Mouse (Mus musculus) adrenal gland, postnatal 36 days (tissue): ENCODE data around the gene Crygb. TPM values are rescaled to one million over a fixed set of nuclear protein-coding genes. Genes with fewer than 3 reads are reported as not detected.
"Not testable (repeated sequence)": the region's sequence is repeated elsewhere in the genome, so short reads cannot be mapped to it uniquely, and the experiment has no call there.

Source experiments
- DNase-seq, 2 experiments: peaks; one replicate each; pipeline ENCODE4 v3.0.0; 2021; ENCODE audit warnings: mixed read lengths in 1 of 2
- total RNA-seq, 2 experiments: library from RNA; stranded (reverse); gene quantifications; 2 replicates each; pipeline ENCODE4 v1.2.3; 2021

Crygb gene
- total RNA-seq, 2 experiments from 2014 or later: not detected

DNA sequence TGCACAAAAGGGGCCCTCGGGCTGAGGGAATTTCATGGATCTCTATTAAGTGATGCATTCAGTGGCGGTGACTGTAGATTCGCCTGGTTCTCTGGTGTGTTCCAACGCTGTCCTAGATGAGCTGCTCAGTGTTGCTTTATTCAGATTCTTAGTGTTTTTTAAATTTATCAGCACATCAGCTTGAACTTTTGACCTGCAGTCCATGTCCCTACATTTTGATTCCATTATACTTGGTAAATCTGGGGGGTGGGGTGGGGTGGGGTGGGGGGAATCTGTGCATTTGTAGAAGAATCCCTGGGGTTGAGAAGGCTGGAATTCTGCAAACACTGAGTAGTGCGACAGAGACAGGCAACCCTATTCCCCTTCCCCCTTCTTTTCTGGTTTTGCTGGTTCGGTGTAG lies 8.5 kb downstream of the Crygb start, which contains the start of gene Crygc:
TSS of gene Crygc (minus strand) at position 101 of the 400 bp plus-strand sequence.
- no peak for DNase-seq

DNA sequence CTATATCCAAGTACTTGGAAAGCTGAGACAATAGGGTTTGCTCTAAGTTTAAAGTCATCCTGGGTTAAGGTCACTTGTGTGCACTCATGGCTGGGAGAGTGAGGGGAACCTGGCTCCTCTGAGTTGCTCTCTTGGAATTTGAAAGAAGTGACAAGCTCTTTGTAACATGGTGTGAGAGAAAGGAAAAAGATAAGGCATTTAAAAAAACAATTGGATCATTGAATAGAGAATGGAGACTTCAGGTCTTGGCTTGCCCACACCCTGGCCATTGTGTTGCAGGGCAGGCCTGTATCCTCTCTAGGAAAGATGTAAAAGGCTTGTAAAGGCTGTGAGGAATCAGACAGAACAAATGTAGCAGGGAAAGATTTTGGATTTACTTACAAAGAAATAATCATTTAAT lies 14.2 kb downstream of the Crygb start:
- no peak for DNase-seq

DNA sequence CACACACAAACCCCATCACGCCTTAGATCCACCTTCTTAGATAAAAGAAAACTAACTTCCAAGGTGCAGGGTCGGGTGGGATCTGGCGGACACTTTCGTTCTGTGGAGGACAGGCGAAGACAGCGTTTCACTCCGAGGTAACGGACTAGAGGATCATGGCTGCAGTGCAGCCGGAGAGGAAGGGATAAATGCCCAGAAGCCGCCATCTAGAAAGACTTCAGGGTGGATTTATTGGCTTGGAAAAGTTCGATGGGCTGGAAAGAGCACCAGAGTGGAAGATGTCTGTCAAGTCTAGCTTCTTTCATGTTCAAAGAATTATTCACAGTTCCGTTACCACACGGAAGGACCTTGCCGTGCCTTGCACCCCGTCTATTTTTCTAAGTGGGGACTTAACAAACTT lies 17.9 kb downstream of the Crygb start:
- no peak for DNase-seq

DNA sequence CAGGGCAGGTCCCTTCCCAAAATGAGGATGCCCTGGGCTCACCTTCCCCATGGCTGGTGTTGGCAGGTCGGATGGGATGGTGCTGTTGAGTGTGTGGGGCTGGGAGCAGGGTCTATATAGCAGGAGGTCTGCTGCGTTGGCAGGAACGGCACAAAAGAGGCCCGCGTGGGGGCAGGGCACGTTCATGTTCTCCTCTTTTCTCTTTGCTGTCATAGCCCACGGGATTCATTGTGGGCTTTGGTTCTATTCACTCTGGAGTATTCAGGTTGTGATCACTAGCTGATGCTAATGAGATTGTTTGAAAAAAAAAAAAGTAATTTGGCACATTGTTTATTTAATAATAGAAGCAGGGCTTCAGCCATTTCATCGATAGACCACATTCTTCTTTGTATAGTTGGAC lies 18.7 kb downstream of the Crygb start, which contains the start of gene Crygd:
TSS of gene Crygd (minus strand) at position 101 of the 400 bp plus-strand sequence.
- no peak for DNase-seq

DNA sequence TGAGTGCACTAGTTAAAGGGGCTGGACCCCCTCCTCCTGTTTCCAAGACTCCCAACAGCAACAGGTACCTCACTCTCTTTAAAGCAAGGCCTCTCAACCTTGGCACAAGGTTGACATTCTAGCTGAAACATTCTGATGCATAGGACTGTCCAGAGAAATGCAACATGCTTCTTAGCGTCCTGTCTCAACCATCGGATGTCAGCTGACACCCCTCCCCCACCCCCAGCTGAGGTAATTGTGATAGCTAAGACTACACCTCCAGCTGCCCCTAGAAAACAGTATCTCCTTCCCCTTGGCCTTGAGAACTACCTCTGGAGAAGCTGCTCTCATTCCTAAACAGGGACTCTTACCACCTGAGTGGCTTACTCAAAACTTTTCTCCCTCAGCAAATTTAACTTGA lies 29.9 kb downstream of the Crygb start:
- no peak for DNase-seq

DNA sequence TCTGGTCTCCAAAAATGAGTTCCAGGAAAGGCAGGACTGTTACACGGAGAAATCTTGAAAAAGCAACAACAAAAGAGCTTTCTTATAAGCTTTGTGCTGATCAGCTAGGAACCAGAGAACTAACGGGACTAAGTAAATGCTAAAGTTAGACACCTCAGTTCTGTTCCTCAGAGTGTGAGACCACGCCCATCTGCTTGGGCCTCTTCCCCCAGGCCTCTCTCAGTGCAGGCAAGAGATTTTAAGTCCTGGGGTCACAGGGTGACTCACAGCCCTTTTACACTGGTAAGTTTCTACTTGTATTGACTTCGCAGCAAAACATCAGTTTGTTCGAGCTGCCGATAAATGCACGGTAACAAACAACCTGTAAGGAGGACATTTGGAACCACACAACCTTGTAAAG lies 30.4 kb downstream of the Crygb start:
- DNase-seq: no peak

DNA sequence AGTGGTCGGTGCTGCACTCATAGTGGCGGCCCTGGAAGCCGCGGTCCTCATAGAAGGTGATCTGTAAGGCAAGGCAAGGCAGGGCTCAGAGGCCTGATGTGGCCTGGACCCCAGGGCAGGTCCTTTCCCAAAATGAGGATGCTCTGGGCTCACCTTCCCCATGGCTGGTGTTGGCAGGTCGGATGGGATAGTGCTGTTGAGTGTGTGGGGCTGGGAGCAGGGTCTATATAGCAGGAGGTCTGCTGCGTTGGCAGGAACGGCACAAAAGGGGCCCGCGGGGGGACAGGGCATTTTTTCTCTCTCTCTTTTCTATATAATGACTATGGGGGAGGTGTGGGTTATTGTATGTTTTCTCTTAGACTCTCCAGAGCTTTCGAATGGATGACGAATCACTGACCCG lies 31.1 kb downstream of the Crygb start, which contains the start of gene Cryge:
TSS of gene Cryge (minus strand) at position 198 of the 400 bp plus-strand sequence.
- DNase-seq: not testable (repeated sequence)

DNA sequence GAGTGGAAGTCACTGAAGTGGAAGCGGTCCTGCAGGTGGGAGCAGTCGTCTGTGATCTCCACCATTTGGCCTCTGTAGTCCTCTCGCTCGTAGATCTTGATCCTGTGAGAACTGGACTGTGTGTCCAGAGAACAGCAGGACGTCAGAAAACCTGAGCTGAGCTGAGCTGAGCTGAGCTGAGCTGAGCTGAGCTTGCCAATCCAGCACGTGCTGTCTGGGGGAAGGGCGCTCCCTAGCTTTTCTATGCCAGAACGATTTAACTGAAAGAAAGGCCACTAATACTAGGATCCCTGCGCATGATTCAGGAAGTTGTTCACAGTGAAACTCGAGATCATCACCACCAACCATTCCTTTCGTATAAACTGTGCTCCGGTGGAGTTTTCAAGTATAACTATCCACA lies 33.3 kb downstream of the Crygb start:
- DNase-seq: peak; percentile 68 to 82

DNA sequence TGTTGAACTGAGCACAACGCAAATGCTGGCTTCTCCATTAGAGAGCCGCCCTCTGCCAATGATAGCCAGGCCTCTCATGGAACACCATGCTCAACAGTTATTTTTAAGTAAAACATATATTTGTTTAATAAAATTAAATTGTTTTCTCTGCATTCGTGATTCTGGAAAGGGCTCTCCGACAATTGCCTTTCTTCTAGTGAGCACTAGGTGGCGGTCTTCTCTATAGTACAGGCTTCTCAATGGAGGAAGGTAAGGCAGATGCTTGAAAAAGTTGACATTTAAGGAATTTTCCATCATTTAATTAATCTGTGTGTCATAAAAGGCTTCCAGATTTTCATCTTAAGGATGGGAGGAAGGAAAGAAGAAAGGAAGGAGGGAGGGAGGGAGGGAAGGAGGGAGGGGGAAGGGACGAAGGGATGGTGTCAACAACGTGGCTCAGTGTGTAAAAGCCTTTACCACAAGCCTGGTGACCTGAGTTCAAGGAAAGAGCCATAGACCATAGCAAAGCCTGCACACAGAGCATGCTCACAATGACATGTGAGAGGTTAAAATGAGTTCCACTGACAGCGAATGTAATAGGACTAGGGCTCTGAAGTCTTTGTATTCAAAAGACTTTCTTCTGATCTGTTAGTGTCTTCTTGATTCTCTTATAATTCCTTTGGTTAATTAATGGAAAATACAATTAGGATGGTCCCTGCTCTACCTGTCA lies 35.5 kb downstream of the Crygb start:
- peak in 1 of 2 experiments; percentile 62 for DNase-seq

DNA sequence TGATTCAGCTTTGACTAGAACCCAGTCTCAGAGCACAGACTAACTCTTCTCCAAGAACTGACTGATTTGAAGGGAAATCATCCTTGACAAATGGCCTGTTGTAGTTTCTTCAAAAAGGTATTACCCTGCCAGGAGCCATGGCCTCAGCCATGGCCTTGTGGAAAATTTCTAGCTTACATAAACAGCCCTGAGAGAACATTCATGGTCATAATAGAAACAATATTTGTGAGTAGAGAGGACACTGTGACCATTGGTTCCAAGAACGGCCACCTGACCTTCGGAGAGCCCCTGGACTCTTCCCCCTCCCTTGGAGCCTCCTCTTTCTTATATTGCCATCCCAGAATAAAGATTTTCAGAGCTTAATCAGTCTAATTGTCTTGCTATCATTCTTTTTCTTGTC lies 38.7 kb downstream of the Crygb start:
- peak; percentile 71 to 74 for DNase-seq

DNA sequence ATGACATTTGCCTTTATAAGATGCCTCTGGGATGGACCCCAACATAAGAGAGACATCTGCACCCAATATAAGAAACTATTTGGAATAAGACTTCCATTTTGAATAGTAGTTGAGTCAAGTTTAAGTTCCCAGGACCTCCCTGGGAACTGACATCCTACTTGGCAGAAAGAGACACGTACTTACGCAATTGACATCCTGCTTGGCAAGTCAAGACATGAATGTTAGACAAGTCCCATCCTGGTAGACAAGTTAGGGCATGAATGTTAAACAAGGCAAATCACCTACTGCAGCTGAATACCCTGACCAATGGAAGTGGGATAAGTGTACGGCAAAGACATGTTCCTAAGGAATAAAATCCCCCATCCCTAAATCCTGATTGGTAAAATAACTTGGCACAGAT lies 40.3 kb downstream of the Crygb start:
- DNase-seq: no peak

DNA sequence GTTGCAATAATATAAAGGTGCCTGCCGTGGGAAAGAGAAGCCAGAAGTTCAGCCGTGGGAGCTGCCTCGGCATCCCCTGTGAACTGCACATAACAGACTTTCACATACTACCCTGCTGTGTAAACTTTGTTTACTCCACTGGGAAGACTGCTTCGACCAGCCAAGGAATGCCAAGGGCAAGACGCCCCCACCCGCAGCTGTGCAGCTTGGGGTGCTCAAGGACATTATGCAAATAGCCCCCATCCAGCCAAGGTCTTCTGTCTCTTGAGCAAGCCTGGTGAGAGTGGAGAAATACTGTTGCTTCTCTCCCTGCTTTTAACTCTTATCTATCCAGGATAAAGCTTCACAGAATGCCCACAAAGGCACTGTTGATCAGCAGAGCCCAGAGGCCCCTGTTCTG lies 41.3 kb downstream of the Crygb start:
- DNase-seq: peak; percentile 88 to 89

DNA sequence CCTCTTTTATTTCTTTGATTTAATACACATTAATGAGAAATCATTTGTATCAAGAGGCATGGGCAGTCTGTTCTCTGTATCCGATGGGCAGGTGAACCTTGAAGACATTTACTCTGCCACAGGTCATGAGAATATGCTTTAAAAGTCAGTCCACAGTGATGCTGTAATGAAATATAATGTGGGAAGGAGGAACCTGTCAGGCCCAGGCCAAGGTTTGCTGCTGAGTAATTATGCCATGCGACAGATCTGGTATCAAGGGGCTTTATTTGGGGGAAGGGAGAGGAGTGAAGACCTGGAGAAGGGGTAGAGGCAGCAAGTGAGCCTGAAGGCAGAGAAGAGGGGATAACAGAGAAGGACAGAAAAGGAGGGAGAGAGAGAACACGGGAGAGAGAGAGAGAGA lies 42.4 kb downstream of the Crygb start:
- DNase-seq: no peak

DNA sequence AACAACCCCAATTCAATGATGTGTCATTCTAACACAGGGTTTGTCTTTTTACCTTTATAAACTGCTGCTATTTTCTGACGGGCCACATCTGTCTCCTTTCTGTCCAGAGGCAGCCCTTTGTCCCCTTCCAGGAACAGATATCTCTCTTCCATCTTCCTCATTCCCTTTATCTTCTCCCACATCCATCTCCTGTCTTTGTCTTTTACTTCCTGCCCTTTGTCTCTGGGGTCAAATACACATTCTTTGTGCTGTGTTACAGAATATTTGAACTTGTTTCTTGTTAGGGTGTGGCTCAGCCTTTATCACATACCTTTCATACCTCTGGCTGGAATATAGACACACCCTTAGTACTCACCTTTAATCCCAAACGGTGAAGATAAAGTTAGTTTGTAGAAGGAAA lies 44.5 kb downstream of the Crygb start:
- no peak for DNase-seq

DNA sequence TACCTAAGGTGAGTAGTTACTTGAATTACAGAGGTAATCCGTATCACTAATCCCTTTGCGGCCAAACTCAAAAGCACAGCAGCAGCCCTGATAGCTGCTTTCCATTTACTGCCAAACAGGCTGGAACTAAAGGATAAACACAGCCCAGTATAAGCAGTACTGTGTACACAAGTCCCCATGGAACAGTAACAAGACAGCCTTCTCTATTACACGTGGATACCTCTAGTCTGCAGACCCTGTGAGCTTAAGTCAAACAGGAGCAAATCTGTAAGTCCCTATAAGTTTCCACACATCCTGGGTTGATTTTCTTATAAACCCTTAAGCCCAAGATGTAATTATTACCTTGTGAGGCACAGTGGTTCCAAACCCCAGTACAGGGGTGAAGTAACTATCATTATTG lies 46.6 kb downstream of the Crygb start:
- no peak for DNase-seq

DNA sequence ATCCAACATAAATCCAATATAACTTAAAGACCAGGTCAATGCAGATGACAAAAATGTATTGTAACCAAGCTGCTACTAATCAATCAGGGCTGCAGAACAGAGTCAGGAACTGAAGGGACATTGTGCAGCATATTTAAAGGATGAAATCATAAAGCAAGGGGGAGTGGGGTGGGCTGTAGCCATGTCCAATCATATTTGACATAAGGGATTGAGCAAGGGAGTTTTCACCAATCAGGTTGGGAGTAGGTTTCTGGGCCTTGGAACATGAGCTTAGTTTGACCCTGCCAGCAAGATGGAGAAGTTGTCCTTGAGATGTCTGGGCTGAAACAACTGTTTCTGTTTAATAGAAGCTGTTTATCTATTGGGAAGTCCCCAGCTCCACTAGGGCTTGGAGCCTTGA lies 49.4 kb downstream of the Crygb start, which contains the start of gene Akr1cl:
TSS of gene Akr1cl (minus strand) at position 119 of the 400 bp plus-strand sequence.
- peak; percentile 63 to 66 for DNase-seq

Other genes starting within 250 kb of the Crygb start
- 10 to 100 TPM; 15.1 to 26.7 TPM for gene Plekhm3, start 125.5 kb downstream of the Crygb start, total RNA-seq
- 1,000 to 10,000 TPM in 1 of 2 experiments, 100 to 1,000 TPM in 1; 477 to 1,743 TPM for gene Akr1cl, start 49.5 kb downstream of the Crygb start, total RNA-seq
- gene Cryge, start 31.1 kb downstream of the Crygb start, total RNA-seq: not detected
- gene Crygd, start 18.8 kb downstream of the Crygb start, total RNA-seq: not detected
- not detected for gene Crygc, start 8.6 kb downstream of the Crygb start, total RNA-seq
- gene Cryga, start 21.1 kb upstream of the Crygb start, total RNA-seq: not detected
- gene Gm28845, start 37.3 kb upstream of the Crygb start, total RNA-seq: not detected
- not detected for gene D630023F18Rik, start 40.9 kb upstream of the Crygb start, total RNA-seq
- 100 to 1,000 TPM; 322 to 834 TPM for gene Idh1, start 104.2 kb upstream of the Crygb start, total RNA-seq
- gene Pikfyve, start 104.4 kb upstream of the Crygb start, total RNA-seq: 10 to 100 TPM; 36.8 to 37.0 TPM
- gene Pth2r, start 199.8 kb upstream of the Crygb start, total RNA-seq: not detected